Mouse (Mus musculus): ENCODE data around the gene Lrmda.

The Lrmda gene

DNA sequence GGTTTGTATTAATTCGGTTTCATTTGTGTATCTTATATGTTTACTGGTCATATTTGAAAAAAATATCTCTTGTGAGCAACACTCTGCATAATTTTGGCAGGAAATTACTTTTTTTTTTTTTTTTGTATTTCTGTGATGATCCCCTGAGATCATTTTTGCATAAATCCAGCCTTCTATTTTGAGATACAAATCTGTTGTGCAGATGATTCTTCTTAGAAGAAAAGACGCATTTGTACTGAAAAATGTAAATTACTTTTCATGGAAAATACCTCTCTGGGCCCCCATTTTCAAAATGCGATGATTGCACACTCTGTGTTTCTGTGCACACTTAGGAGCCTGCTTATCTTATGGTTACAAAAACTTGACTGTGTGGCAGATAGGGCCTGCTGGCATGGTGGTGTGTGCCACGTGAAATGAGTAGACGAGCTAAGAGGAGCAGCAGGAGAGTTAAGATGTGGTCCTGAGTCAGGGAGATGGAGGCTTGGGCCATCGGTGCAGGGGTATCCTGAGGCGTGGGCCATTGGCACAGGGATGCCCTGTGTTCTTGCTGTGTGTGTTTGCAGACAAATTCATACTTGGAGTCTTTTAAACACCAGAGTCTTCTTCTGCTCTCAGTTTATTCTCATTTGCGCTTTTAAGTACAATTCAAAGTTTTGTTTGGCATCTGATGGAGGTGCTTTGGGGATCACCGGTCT, 353.3 kb downstream of the Lrmda start:
- in situ Hi-C loops (cut with MboI; ENCODE audit: low sequenced_read_pairs) = no loop called here

DNA sequence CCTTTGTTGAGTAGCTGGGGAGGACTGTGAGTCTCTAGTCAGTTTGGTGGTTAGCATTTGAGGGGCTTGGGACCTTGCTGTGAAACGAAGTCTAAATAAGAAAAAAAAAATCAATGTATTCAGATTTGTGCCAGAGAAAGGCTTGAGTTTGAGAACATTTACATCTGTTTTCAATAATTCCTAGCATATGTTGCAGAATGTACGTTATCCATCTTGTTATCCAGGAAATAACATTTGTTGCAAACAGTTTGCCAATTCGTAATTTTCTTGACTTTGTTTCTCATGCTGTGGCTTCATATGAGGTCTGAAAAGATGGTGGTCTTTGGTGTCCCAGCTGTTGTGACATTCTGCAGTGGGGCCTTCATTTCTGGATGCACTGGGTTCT, 353.8 kb downstream of the Lrmda start:
- in situ Hi-C loops (cut with MboI; ENCODE audit: low sequenced_read_pairs) = no loop called here

GRCm38 (mm10) chr14:22377148-22377547, 357.6 kb downstream of the Lrmda start:
- in situ Hi-C loops (cut with MboI; ENCODE audit: low sequenced_read_pairs) = no loop called here

GRCm38 (mm10) chr14:22382101-22382500, 362.6 kb downstream of the Lrmda start:
- in situ Hi-C loops (cut with MboI; ENCODE audit: low sequenced_read_pairs) = no loop called here

DNA sequence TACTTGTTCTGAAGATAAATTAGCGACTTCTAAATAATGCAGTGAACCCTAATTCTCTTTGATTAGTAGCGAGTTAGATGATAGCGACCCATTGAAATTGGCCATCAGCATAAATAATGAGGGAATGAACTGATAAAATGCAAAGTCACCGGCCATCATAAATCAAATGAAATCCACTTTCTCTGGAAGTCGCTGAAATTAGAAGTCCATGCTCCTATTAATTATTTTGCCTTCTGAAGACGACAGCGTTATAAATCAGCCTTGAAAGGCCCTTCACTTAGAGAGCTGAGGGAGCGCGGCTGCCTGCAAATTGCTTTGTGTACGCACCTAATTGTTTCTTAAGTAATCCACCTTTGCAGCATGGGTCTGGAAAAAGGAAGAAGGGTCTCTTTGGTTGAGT, 374.1 kb downstream of the Lrmda start:
- in situ Hi-C loops (cut with MboI; ENCODE audit: low sequenced_read_pairs) = no loop called here

GRCm38 (mm10) chr14:22402411-22402810, 382.9 kb downstream of the Lrmda start:
- in situ Hi-C loops (cut with MboI; ENCODE audit: low sequenced_read_pairs) = no loop called here

DNA sequence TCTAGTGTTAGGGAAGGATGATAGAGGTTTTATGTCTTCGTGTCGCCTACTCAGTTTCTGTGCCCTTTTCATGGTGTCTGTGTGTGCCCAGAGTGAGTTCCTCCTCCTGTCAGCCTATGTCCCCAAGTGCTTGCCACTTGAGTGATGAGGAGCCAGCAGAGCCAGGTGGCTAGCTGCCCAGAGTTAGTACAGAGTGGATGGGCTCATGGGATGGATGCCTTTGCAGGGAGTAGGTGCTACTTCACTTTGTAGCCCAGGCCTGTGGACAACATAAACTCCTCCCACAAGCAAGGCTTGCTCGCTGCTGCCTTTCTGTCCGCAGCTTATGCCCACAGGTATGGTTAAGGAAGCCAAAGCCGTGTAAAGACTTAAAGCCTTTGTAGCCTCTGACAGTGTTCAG, 387.1 kb downstream of the Lrmda start:
- in situ Hi-C loops (cut with MboI; ENCODE audit: low sequenced_read_pairs) = no loop called here

- in situ Hi-C loops (cut with MboI; ENCODE audit: low sequenced_read_pairs) = no loop called here
Observed at GRCm38 (mm10) chr14:22410826-22411225, 391.3 kb downstream of the Lrmda start.

GRCm38 (mm10) chr14:22413220-22413619, 393.7 kb downstream of the Lrmda start:
- in situ Hi-C loops (cut with MboI; ENCODE audit: low sequenced_read_pairs) = no loop called here

DNA sequence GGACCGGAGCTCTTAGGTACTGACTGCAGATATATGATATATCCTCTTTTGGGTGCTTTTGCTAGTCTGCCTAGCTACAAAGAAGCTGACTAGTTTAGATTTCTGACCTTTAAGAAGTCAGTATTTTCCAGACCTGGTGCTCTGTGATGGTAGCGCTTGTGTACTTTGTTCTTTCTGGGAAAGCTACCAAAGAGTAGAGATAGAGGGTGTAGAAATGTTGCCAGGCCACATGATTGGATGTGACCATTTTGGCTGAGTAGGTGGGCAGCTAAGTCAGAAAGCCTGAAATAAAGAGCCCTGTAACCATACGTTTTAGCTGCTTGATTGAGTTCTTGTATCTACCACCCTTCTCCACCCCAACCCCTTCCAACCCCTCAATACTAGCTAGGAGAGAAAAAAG, 398.2 kb downstream of the Lrmda start:
- in situ Hi-C loops (cut with MboI; ENCODE audit: low sequenced_read_pairs) = no loop called here

GRCm38 (mm10) chr14:22421668-22422067, 402.2 kb downstream of the Lrmda start:
- in situ Hi-C loops (cut with MboI; ENCODE audit: low sequenced_read_pairs) = no loop called here

DNA sequence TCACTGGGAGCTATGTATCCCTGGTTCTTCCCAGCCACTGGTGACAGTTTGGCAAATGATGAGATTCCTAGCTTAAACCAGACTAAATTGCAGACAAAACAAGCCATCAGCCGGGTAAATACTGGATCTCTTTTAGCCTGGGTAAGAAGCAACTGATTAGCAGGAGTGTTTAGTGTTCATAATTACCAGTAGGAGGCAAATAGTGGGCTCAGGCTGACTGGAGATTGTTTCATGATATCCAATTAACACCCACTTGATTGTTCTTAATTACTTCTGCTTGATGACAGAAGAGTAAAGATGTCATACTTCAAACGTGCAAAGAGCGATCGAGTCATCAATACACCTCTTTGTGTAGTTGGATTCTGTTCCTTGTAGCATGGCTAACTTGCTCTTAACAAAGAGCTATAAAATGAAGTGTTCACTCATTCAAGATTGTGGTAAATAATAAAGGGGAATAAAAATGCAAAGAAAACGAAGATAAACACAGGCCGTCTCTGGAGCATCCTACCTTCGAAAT, 405.6 kb downstream of the Lrmda start:
- in situ Hi-C loops (cut with MboI; ENCODE audit: low sequenced_read_pairs) = no loop called here

DNA sequence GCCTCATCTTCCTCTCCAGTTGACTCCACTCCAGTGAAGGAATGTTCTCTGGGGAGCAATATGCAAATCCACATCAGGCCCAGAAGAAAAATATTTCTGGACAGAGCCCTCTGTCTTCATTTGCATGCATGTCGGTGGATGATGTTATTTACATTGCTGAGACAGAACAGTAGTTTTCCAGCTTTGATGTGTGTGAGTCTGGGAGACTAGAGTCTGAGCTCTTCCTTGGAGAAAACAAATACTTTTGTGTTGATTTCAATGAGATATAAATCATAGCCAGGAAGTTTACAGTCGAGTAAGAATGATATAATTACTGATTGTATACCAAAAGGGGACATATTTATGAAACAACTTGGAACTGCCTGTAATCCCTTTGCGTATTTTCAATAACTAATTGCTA, 415.9 kb downstream of the Lrmda start:
- in situ Hi-C loops (cut with MboI; ENCODE audit: low sequenced_read_pairs) = no loop called here

DNA sequence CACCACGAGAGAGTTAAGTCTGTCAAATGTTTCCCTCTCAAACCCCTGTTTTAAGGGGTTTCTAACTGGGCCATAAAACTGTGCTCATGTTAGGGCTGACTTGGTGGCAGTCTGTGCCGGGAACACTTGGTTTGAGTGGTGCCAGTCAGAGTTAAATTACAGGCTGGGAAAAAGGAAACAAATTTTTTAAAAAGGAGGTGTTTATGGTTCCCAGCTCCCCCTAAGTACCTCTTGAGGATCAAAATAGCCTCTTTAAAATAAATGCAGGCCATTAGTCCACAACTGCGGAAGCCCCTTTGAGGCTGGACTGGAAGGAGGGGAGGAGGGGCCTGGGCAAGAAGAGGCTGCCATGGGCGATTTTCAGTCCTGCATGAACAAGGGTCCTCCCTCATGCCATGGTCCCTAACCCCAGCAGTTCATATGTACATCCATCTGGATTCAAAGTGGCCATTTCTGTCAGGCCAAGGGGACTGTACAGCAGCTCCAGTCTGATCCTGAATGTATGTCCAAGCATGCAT, 416.4 kb downstream of the Lrmda start:
- in situ Hi-C loops (cut with MboI; ENCODE audit: low sequenced_read_pairs) = no loop called here

DNA sequence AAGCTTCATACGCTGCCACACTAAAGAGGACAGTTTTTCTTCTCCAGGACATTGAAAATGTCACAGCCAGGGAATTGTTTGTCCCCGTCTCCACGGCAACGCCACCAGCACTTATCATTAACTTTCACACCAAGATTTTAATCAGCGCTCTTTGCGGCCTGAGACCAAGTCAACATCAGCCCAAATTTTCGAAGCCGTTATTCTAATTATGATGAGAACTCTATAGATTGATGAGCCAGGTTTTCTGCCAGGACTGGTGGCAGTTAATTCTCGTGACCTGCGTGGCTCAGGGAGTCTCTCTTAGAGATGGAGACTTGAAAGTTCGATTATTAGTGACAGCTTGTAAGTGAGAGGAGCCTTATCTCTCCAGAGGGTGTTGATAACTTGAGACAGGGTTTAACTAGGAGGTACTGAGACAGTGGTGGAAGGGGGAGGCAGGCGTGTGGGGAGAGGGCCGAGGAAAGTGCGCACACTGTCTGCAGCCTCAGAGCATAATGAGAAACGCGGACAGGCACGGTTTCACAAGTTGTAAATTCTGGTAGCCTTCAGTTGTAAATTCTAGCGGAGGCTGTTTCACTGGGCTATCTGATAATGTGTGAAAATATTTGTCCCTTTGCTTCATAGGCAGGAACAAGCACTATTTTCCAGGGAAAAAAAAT, 421.0 kb downstream of the Lrmda start:
- in situ Hi-C loops (cut with MboI; ENCODE audit: low sequenced_read_pairs) = no loop called here

- in situ Hi-C loops (cut with MboI; ENCODE audit: low sequenced_read_pairs) = no loop called here
Observed at GRCm38 (mm10) chr14:22441859-22442447, 422.4 kb downstream of the Lrmda start.

- in situ Hi-C loops (cut with MboI; ENCODE audit: low sequenced_read_pairs) = no loop called here
Observed at GRCm38 (mm10) chr14:22442719-22443118, 423.2 kb downstream of the Lrmda start.

DNA sequence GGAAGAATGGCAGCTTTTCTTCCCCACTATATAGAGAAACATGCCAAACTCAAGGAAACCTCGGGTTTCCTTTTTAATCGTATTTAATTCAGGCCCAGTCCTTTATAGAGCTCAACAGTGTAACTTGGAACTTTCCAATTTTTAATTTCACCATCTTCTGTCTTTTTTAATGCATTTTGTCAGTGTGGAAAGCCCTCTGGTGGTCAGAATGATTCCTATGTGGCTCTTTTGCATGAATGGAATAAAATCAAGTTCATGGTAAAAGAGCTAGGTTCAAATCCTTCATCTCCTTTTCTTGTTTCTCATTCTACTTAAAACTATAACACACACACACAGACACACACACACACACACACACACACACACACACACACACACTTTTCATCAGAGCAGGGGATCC, 425.0 kb downstream of the Lrmda start:
- in situ Hi-C loops (cut with MboI; ENCODE audit: low sequenced_read_pairs) = no loop called here

DNA sequence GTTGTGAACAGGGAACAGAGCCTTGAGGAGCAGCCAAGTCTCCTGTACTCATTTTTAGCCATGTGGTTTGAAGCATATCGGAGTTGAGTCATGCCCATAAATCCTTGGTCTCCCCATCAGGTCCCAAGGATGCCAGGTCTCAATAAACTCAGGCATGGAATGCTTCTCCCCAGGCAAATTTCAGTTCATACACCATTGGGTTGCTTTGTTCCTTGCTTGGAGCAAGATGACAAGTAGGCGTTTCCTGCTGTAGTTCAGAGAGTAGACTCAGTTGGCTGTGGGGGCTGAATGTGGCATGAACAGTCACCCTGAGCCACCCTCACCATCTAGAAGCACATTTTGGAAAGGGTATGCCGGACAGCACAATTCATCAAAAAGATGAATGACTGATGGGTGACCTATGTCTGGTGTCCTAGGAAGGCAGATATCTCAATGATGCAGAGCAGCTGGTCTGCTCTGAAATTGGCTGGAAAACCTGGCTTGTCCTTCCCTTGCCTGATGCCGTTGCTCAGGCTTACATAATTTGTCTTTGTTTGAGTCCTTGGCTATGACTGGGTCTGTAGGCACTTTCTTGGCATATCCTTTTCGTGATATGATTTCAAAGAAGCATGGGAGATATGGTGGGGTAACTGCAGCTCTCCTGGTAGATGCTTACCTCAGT, 425.8 kb downstream of the Lrmda start:
- in situ Hi-C loops (cut with MboI; ENCODE audit: low sequenced_read_pairs) = no loop called here

GRCm38 (mm10) chr14:22445841-22446570, 426.5 kb downstream of the Lrmda start:
- in situ Hi-C loops (cut with MboI; ENCODE audit: low sequenced_read_pairs) = no loop called here

- in situ Hi-C loops (cut with MboI; ENCODE audit: low sequenced_read_pairs) = no loop called here
Observed at GRCm38 (mm10) chr14:22451603-22452002, 432.1 kb downstream of the Lrmda start.
